Mouse (Mus musculus) liver, embryonic 13.5 days (tissue): Measurements from ENCODE around the gene Fhl1. TPM values are rescaled to one million over a fixed set of nuclear protein-coding genes. Genes with fewer than 3 reads are reported as not detected.

Experiments used
- ATAC-seq: fragments of 200-750 bp; cut with Nextera tagmentation; 2 replicates; pipeline ENCODE4 v1.8.0; 2017; ENCODE audit warnings: low read depth, mild to moderate bottlenecking, moderate number of reproducible peaks, moderate library complexity
- DNase-seq: peaks from one replicate; pipeline ENCODE4 v3.0.0; 2022
- H3K27ac ChIP-seq: fragments of 300-500 bp; sonication (generic); 2 replicates; pipeline ENCODE4 v1.5.1; 2015; ENCODE audit warnings: moderate library complexity, mild to moderate bottlenecking, inconsistent platforms
- H3K27me3 ChIP-seq: fragments of 300-500 bp; sonication (generic); 2 replicates; pipeline ENCODE4 v1.6.1; 2015; ENCODE audit warnings: mild to moderate bottlenecking, inconsistent platforms
- H3K36me3 ChIP-seq: fragments of 300-500 bp; sonication (generic); 2 replicates; pipeline ENCODE4 v1.6.1; 2015; ENCODE audit warnings: mild to moderate bottlenecking, inconsistent platforms
- H3K4me1 ChIP-seq: fragments of 300-500 bp; sonication (generic); replicated peaks from 2 replicates; pipeline ENCODE4 v1.6.1; 2015; ENCODE audit warnings: inconsistent platforms
- H3K4me2 ChIP-seq: fragments of 300-500 bp; sonication (generic); 2 replicates; pipeline ENCODE4 v1.6.1; 2015; ENCODE audit warnings: inconsistent platforms, mild to moderate bottlenecking, moderate library complexity
- H3K4me3 ChIP-seq: fragments of 300-500 bp; sonication (generic); replicated peaks from 2 replicates; pipeline ENCODE4 v1.5.1; 2015; ENCODE audit warnings: mild to moderate bottlenecking, inconsistent platforms
- H3K9ac ChIP-seq: fragments of 300-500 bp; sonication (generic); 2 replicates; pipeline ENCODE4 v1.6.1; 2015; ENCODE audit warnings: mild to moderate bottlenecking, inconsistent platforms
- H3K9me3 ChIP-seq: fragments of 300-500 bp; sonication (generic); replicated peaks from 2 replicates; pipeline ENCODE4 v1.6.1; 2016; ENCODE audit warnings: inconsistent platforms
- WGBS: fragments of 180-500 bp; shearing (Covaris S2); methylation state at CpG from one replicate; pipeline ENCODE4 v1.1.7; 2015; ENCODE audit not compliant: insufficient replicate concordance; 5-methylcytosine and 5-hydroxymethylcytosine counted together
- polyA plus RNA-seq: library from polyadenylated mRNA; unstranded; fragments of >200 nt; fragmentation: Nextera tagmentation; extraction: Ambion mirVana; gene quantifications from 2 replicates; pipeline ENCODE4 v1.2.1, GENCODE M21; 2015

Gene Fhl1
- polyA plus RNA-seq, 1 experiment from 2014 or later: 11.7 TPM

GRCm38 (mm10) chrX:56712666-56713065 is 18.9 kb upstream of the Fhl1 start:
- H3K27me3 ChIP-seq: no peaks in the 10 kb centered on the region
- no peaks in the 10 kb centered on the region for H3K4me1 ChIP-seq
- H3K27ac ChIP-seq: no peak overlapping the region
- 42% methylated on average over 1 of the region's 1 CpGs for WGBS
- ATAC-seq (no peak), DNase-seq (no peak)
- H3K36me3 ChIP-seq: no peaks in the 10 kb centered on the region
- H3K9ac ChIP-seq: no peak overlapping the region
- H3K4me3 ChIP-seq: no peak overlapping the region
- H3K9me3 ChIP-seq: no peaks in the 10 kb centered on the region
- H3K4me2 ChIP-seq: no peak overlapping the region

- Histone ChIP-seq H3K9me3 (no peaks in the 10 kb centered on the region), H3K27me3 (no peaks in the 10 kb centered on the region), H3K4me3 (no peak overlapping the region), H3K4me2 (no peak overlapping the region), H3K36me3 (no peaks in the 10 kb centered on the region), H3K9ac (no peak overlapping the region), H3K4me1 (peaks cover under 1% of the 10 kb centered on the region; the same call in 1 of the 2 replicates), H3K27ac (no peak overlapping the region)
- 70% methylated on average over 8 of the region's 8 CpGs for WGBS
- no peak for DNase-seq
- ATAC-seq: no peak
These were observed 9.0 kb upstream of the Fhl1 start for GRCm38 (mm10) chrX:56722559-56722958.

- Histone ChIP-seq H3K27ac (peak overlapping the region; percentile 69), H3K27me3 (peaks cover 36% of the 10 kb centered on the region), H3K4me1 (peaks cover 20% of the 10 kb centered on the region), H3K4me2 (no peak overlapping the region), H3K4me3 (no peak overlapping the region), H3K9me3 (no peaks in the 10 kb centered on the region), H3K36me3 (no peaks in the 10 kb centered on the region), H3K9ac (no peak overlapping the region; the same call in 1 of the 2 replicates)
- ATAC-seq (peak; percentile 97), DNase-seq (peak; percentile 71)
- WGBS: 15% methylated on average over 3 of the region's 3 CpGs
These were observed 3.1 kb upstream of the Fhl1 start for GRCm38 (mm10) chrX:56728507-56728906.

GRCm38 (mm10) chrX:56730828-56731305 is 720 bp upstream of the Fhl1 start:
- H3K9ac ChIP-seq: peak overlapping the region; percentile 61
- H3K27ac ChIP-seq: no peak overlapping the region
- H3K36me3 ChIP-seq: no peaks in the 10 kb centered on the region
- peaks cover 20% of the 10 kb centered on the region for H3K4me1 ChIP-seq
- ATAC-seq (no peak), DNase-seq (peak; percentile 1)
- peak overlapping the region; percentile 61 for H3K4me3 ChIP-seq
- peaks cover 37% of the 10 kb centered on the region for H3K27me3 ChIP-seq
- peak overlapping the region; percentile 78 for H3K4me2 ChIP-seq
- 24% methylated on average over 10 of the region's 10 CpGs for WGBS
- H3K9me3 ChIP-seq: no peaks in the 10 kb centered on the region

- ATAC-seq: no peak
- DNase-seq: no peak
- Histone ChIP-seq H3K27me3 (peaks cover 37% of the 10 kb centered on the region), H3K27ac (no peak overlapping the region), H3K9me3 (no peaks in the 10 kb centered on the region), H3K4me2 (peak overlapping the region; percentile 78), H3K4me3 (peak overlapping the region; percentile 61), H3K9ac (no peak overlapping the region), H3K36me3 (no peaks in the 10 kb centered on the region), H3K4me1 (peaks cover 20% of the 10 kb centered on the region)
- 11% methylated on average over 3 of the region's 3 CpGs for WGBS
These were observed 814 bp downstream of the Fhl1 start for GRCm38 (mm10) chrX:56732401-56732800.

GRCm38 (mm10) chrX:56734436-56734835 is 2.8 kb downstream of the Fhl1 start:
- Histone ChIP-seq H3K9ac (no peak overlapping the region), H3K36me3 (no peaks in the 10 kb centered on the region), H3K4me2 (no peak overlapping the region), H3K4me3 (no peak overlapping the region), H3K27ac (no peak overlapping the region), H3K27me3 (peaks cover 37% of the 10 kb centered on the region), H3K4me1 (peaks cover 6% of the 10 kb centered on the region), H3K9me3 (no peaks in the 10 kb centered on the region)
- 31% methylated on average over 5 of the region's 5 CpGs for WGBS
- DNase-seq (no peak), ATAC-seq (no peak)

GRCm38 (mm10) chrX:56736226-56736625 is 4.6 kb downstream of the Fhl1 start:
- Histone ChIP-seq H3K36me3 (no peaks in the 10 kb centered on the region), H3K9me3 (no peaks in the 10 kb centered on the region), H3K4me1 (no peaks in the 10 kb centered on the region), H3K4me2 (no peak overlapping the region), H3K4me3 (no peak overlapping the region), H3K27me3 (peaks cover 22% of the 10 kb centered on the region), H3K27ac (no peak overlapping the region), H3K9ac (no peak overlapping the region)
- ATAC-seq: no peak
- DNase-seq: no peak
- WGBS: 39% methylated on average over 1 of the region's 1 CpGs

- DNase-seq: no peak
- 48% methylated on average over 5 of the region's 5 CpGs for WGBS
- ATAC-seq: no peak
- Histone ChIP-seq H3K27me3 (peaks cover 4% of the 10 kb centered on the region; the same call in 1 of the 2 replicates), H3K9me3 (no peaks in the 10 kb centered on the region), H3K4me3 (no peak overlapping the region), H3K9ac (no peak overlapping the region), H3K27ac (no peak overlapping the region), H3K36me3 (no peaks in the 10 kb centered on the region), H3K4me1 (no peaks in the 10 kb centered on the region), H3K4me2 (no peak overlapping the region)
These were observed 6.4 kb downstream of the Fhl1 start for GRCm38 (mm10) chrX:56737848-56738554.

- H3K9me3 ChIP-seq: no peaks in the 10 kb centered on the region
- H3K36me3 ChIP-seq: no peaks in the 10 kb centered on the region
- WGBS: 38% methylated on average over 3 of the region's 3 CpGs
- ATAC-seq: no peak
- H3K4me2 ChIP-seq: no peak overlapping the region
- H3K9ac ChIP-seq: no peak overlapping the region
- no peak overlapping the region for H3K27ac ChIP-seq
- H3K4me3 ChIP-seq: no peak overlapping the region
- no peaks in the 10 kb centered on the region for H3K4me1 ChIP-seq
- no peaks in the 10 kb centered on the region for H3K27me3 ChIP-seq
- no peak for DNase-seq
These were observed 9.8 kb downstream of the Fhl1 start for GRCm38 (mm10) chrX:56741428-56741827.

- no peak for DNase-seq
- 45% methylated on average over 4 of the region's 4 CpGs for WGBS
These were observed 19.9 kb downstream of the Fhl1 start for GRCm38 (mm10) chrX:56751536-56751935.

GRCm38 (mm10) chrX:56752144-56752543 is 20.6 kb downstream of the Fhl1 start:
- H3K27ac ChIP-seq: no peak overlapping the region
- H3K9me3 ChIP-seq: no peaks in the 10 kb centered on the region
- H3K4me2 ChIP-seq: no peak overlapping the region
- H3K36me3 ChIP-seq: no peaks in the 10 kb centered on the region
- H3K4me1 ChIP-seq: 0 out of 2 replicates have a peak, but pooled peaks cover 6% of the 10 kb centered on the region
- DNase-seq (no peak), ATAC-seq (no peak)
- no peaks in the 10 kb centered on the region for H3K27me3 ChIP-seq
- 60% methylated on average over 6 of the region's 6 CpGs for WGBS
- no peak overlapping the region for H3K4me3 ChIP-seq
- no peak overlapping the region for H3K9ac ChIP-seq

More at GRCm38 (mm10) chrX:56751536-56751935, 19.9 kb downstream of the Fhl1 start:
- Histone ChIP-seq H3K4me3 (no peak overlapping the region), H3K27me3 (no peaks in the 10 kb centered on the region), H3K9me3 (no peaks in the 10 kb centered on the region), H3K27ac (no peak overlapping the region), H3K9ac (no peak overlapping the region), H3K4me1 (0 out of 2 replicates have a peak, but pooled peaks cover 5% of the 10 kb centered on the region), H3K36me3 (no peaks in the 10 kb centered on the region), H3K4me2 (no peak overlapping the region)
- no peak for ATAC-seq
